Mouse (Mus musculus) Patski (cell line): ENCODE measurements around the gene Anks1. TPM values are rescaled to one million over a fixed set of nuclear protein-coding genes. Genes with fewer than 3 reads are reported as not detected.

Source experiments
- ATAC-seq: fragments of 100-300 bp; one replicate; pipeline ENCODE4 v1.8.0; 2021
- CTCF ChIA-PET: fragments of 350-600 bp; sonication (Branson Sonifier 250); formaldehyde crosslinking; loops from one replicate; lab custom pipeline; 2022; ENCODE audit warnings: inconsistent platforms; lab: Charles Lee
- POLR2A ChIA-PET: fragments of 350-600 bp; sonication (Branson Sonifier 250); formaldehyde crosslinking; loops from one replicate; lab custom pipeline; 2022; ENCODE audit warnings: antibody characterized with exemption, inconsistent platforms; lab: Charles Lee
- DNase-seq: peaks from one replicate; pipeline ENCODE4 v3.0.0-alpha.2; 2011; ENCODE audit warnings: low read depth, low spot score
- H3K27me3 ChIP-seq: fragments of 371-371 bp; one replicate; pipeline ENCODE4 v1.5.1; 2021
- CTCF ChIP-seq: fragments of 100-300 bp; IDR thresholded peaks from one replicate; pipeline ENCODE4 v1.5.1; 2021
- in situ Hi-C: fragments of 300-500 bp; cut with MboI; formaldehyde crosslinking; loops from 3 replicates; pipeline ENCODE4 v1.11.1; 2018; ENCODE audit warnings: low pct_unique_long_range_greater_than_20kb, mixed read lengths
- polyA plus RNA-seq: library from polyadenylated mRNA; unstranded; gene quantifications from one replicate; pipeline ENCODE4 v1.2.3, GENCODE M21; 2021

Gene Anks1
- polyA plus RNA-seq, 1 experiment from 2014 or later, result 15.3 TPM

- CTCF ChIA-PET, result interaction anchor here (1.0 to 1.6 kb wide), 3 partner anchors 12 to 91 kb away, joined by 4 to 10 read pairs (median 5); no protein-coding TSS in a partner anchor
- ATAC-seq (no peak), DNase-seq (no peak)
- no peak for TF ChIP-seq CTCF
- in situ Hi-C loops, result loop anchor here (5.0 kb wide), 1 partner anchor 165 kb away; the partner anchor contains the start of genes Anks1 and Taf11
- H3K27me3 ChIP-seq, result peaks cover 4% of the 10 kb centered on the region
- POLR2A ChIA-PET, result interaction anchor here (0.6 to 0.7 kb wide), 2 partner anchors 90 to 97 kb away, joined by 3 read pairs; no protein-coding TSS in a partner anchor
Measured at GRCm38 (mm10) chr17:28072730-28073129, 163.6 kb downstream of the Anks1 start.

GRCm38 (mm10) chr17:28074486-28074885, 165.4 kb downstream of the Anks1 start:
- DNase-seq (no peak), ATAC-seq (no peak)
- no peak for TF ChIP-seq CTCF
- in situ Hi-C loops, result loop anchor here (5.0 kb wide), 1 partner anchor 167 kb away; the partner anchor contains the start of genes Anks1 and Taf11
- H3K27me3 ChIP-seq, result peaks cover 4% of the 10 kb centered on the region
- POLR2A ChIA-PET, result no interaction called here
- CTCF ChIA-PET, result interaction anchor here (1.1 to 1.6 kb wide), 2 partner anchors 10 to 21 kb away, joined by 3 to 10 read pairs; no protein-coding TSS in a partner anchor

GRCm38 (mm10) chr17:28078028-28078427, 168.9 kb downstream of the Anks1 start:
- ATAC-seq (no peak), DNase-seq (no peak)
- TF ChIP-seq CTCF, result no peak
- CTCF ChIA-PET, result no interaction called here
- POLR2A ChIA-PET, result no interaction called here
- H3K27me3 ChIP-seq, result peaks cover 4% of the 10 kb centered on the region
- in situ Hi-C loops, result no loop called here

GRCm38 (mm10) chr17:28079618-28080017, 170.5 kb downstream of the Anks1 start:
- ChIA-PET CTCF (interaction anchor here (0.7 kb wide), 1 partner anchor 14 kb away, joined by 3 read pairs; no protein-coding TSS in a partner anchor), POLR2A (interaction anchor here (0.9 kb wide), 1 partner anchor 83 kb away, joined by 3 read pairs; no protein-coding TSS in a partner anchor)
- in situ Hi-C loops, result loop anchor here (5.0 kb wide), 1 partner anchor 83 kb away; no protein-coding TSS in a partner anchor
- peaks cover 4% of the 10 kb centered on the region for H3K27me3 ChIP-seq
- TF ChIP-seq CTCF, result peak; percentile 88
- DNase-seq, result peak; percentile 17
- no peak for ATAC-seq

- no peak for ATAC-seq
- peaks cover 4% of the 10 kb centered on the region for H3K27me3 ChIP-seq
- CTCF ChIA-PET, result interaction anchor here (0.7 kb wide), 1 partner anchor 13 kb away, joined by 3 read pairs; no protein-coding TSS in a partner anchor
- TF ChIP-seq CTCF, result no peak
- no peak for DNase-seq
- in situ Hi-C loops, result loop anchor here (5.0 kb wide), 1 partner anchor 82 kb away; no protein-coding TSS in a partner anchor
- POLR2A ChIA-PET, result interaction anchor here (0.9 kb wide), 1 partner anchor 82 kb away, joined by 3 read pairs; no protein-coding TSS in a partner anchor
Measured at GRCm38 (mm10) chr17:28080045-28080816, 171.1 kb downstream of the Anks1 start, which contains the start of gene Tcp11. Tcp11 (minus strand) TSS chr17:28080639.

GRCm38 (mm10) chr17:28080817-28081165, 171.7 kb downstream of the Anks1 start:
- CTCF ChIA-PET, result no interaction called here
- POLR2A ChIA-PET, result no interaction called here
- DNase-seq (no peak), ATAC-seq (no peak)
- peaks cover 4% of the 10 kb centered on the region for H3K27me3 ChIP-seq
- in situ Hi-C loops, result loop anchor here (5.0 kb wide), 1 partner anchor 82 kb away; no protein-coding TSS in a partner anchor
- TF ChIP-seq CTCF, result no peak

- DNase-seq (no peak), ATAC-seq (no peak)
- ChIA-PET CTCF (interaction anchor here (1.3 to 1.9 kb wide), 3 partner anchors 36 to 83 kb away, joined by 3 to 10 read pairs (median 6); no protein-coding TSS in a partner anchor), POLR2A (no interaction called here)
- in situ Hi-C loops, result loop anchor here (5.0 kb wide), 1 partner anchor 81 kb away; no protein-coding TSS in a partner anchor
- TF ChIP-seq CTCF, result peak; percentile 70
- peaks cover 2% of the 10 kb centered on the region for H3K27me3 ChIP-seq
Measured at GRCm38 (mm10) chr17:28081385-28081784, 172.3 kb downstream of the Anks1 start.

- ChIA-PET CTCF (interaction anchor here (0.7 to 1.9 kb wide), 4 partner anchors 36 to 82 kb away, joined by 3 to 10 read pairs (median 4); no protein-coding TSS in a partner anchor), POLR2A (no interaction called here)
- ATAC-seq (no peak), DNase-seq (no peak)
- TF ChIP-seq CTCF, result no peak
- in situ Hi-C loops, result loop anchor here (5.0 kb wide), 1 partner anchor 80 kb away; no protein-coding TSS in a partner anchor
- H3K27me3 ChIP-seq, result no peaks in the 10 kb centered on the region
Measured at GRCm38 (mm10) chr17:28081856-28082255, 172.8 kb downstream of the Anks1 start.

- in situ Hi-C loops, result loop anchor here (5.0 kb wide), 1 partner anchor 79 kb away; no protein-coding TSS in a partner anchor
- ChIA-PET CTCF (interaction anchor here (1.3 to 1.9 kb wide), 3 partner anchors 35 to 81 kb away, joined by 3 to 10 read pairs (median 6); no protein-coding TSS in a partner anchor), POLR2A (no interaction called here)
- no peak for DNase-seq
- no peaks in the 10 kb centered on the region for H3K27me3 ChIP-seq
- ATAC-seq, result no peak
- no peak for TF ChIP-seq CTCF
Measured at GRCm38 (mm10) chr17:28082863-28083262, 173.8 kb downstream of the Anks1 start.

- in situ Hi-C loops, result loop anchor here (5.0 kb wide), 1 partner anchor 78 kb away; no protein-coding TSS in a partner anchor
- DNase-seq (no peak), ATAC-seq (no peak)
- CTCF ChIA-PET, result interaction anchor here (1.0 to 2.9 kb wide), 8 partner anchors 11 to 225 kb away, joined by 3 to 69 read pairs (median 6); no protein-coding TSS in a partner anchor
- POLR2A ChIA-PET, result interaction anchor here (0.5 kb wide), 1 partner anchor 87 kb away, joined by 4 read pairs; no protein-coding TSS in a partner anchor
- H3K27me3 ChIP-seq, result no peaks in the 10 kb centered on the region
- TF ChIP-seq CTCF, result no peak
Measured at GRCm38 (mm10) chr17:28084395-28084905, 175.3 kb downstream of the Anks1 start.
